ENCODE assay signal across 9 mouse cellular contexts in the genomic region with DNA sequence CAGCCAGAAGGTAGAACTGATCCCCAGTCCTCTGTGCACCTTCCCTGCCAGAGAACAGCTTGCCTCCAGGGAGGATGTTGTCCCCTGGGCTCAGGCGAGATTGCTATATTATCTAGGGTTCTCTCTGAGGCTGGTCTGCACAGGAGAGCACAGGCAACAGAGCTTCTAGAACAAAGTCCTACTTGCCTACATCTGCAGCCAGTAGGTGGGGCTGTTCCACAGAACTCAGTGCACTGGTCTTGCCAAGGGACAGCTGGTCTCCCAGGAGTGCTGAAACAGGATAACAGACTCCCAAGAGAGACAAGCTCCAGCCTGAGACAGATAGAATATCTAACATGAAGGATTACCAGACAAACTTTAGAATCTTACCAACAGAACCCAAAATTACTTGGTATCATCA.
DNase-seq lines count a peak whose midpoint lies in the region; ATAC-seq and TF ChIP-seq lines count a peak whose summit lies in the region.
"Had no signal": no experiment of that assay in that cellular context is flagged by ENCODE, and none has a peak within 500 bp of the region (broad histone marks: within the 10 kb centered on the region; RNA-seq: fewer than 3 reads in every experiment).

No protein-coding gene starts in this region.

- peak; percentile 38 for TF ChIP-seq CTCF in lung, embryonic 14.5 days (IDR thresholded peaks at IDR 0.05; ENCODE audit: low read depth)

- no peak overlapping the region for H3K9ac ChIP-seq in lung, embryonic 14.5 days

- ATAC-seq in frontal cortex, adult (ENCODE audit: low TSS enrichment): 0 out of 2 replicates have a peak, but pooled peaks have one; percentile 41
- ATAC-seq in lung, embryonic 14.5 days (ENCODE audit: insufficient read depth): no peak

- H3K36me3 ChIP-seq in lung, embryonic 14.5 days (ENCODE audit: insufficient read depth): no peaks in the 10 kb centered on the region

- WGBS in lung, embryonic 14.5 days: 82% methylated on average over 1 of the region's 1 CpGs

- no peaks in the 10 kb centered on the region for H3K4me1 ChIP-seq in lung, embryonic 14.5 days (ENCODE audit: insufficient read depth)

- no peak overlapping the region for H3K27ac ChIP-seq in lung, embryonic 14.5 days (ENCODE audit: low read depth)

- no peak overlapping the region for H3K4me2 ChIP-seq in lung, embryonic 14.5 days

- H3K4me3 ChIP-seq in lung, embryonic 14.5 days (ENCODE audit: low read depth, low read length): no peak overlapping the region

- no peak for DNase-seq in frontal cortex, postnatal 14 days (ENCODE audit: low spot score in 2 of 2)
- DNase-seq in lung, embryonic 14.5 days: peak; percentile 41
- DNase-seq in lung, postnatal 25 days (ENCODE audit: low spot score): no peak
- peak; percentile 1 for DNase-seq in NIH3T3 (ENCODE audit: low read depth)
- peak; percentile 4 for DNase-seq in retina, postnatal 1 day
- no peak for DNase-seq in urinary bladder, adult 2 months (ENCODE audit: low spot score)
- DNase-seq: liver; right cerebral cortex, postnatal 14 days had no signal

- no peaks in the 10 kb centered on the region for H3K27me3 ChIP-seq in lung, embryonic 14.5 days (ENCODE audit: insufficient read depth, low read length)

- H3K9me3 ChIP-seq in lung, embryonic 14.5 days (ENCODE audit: low read depth, low read length): no peaks in the 10 kb centered on the region

Comparison
In these comparisons a context has a peak if more than half of its experiments do, and no peak if none do; other contexts are left out.
1. DNase-seq: peak in lung, embryonic 14.5 days (single experiment), NIH3T3 (single experiment) and retina, postnatal 1 day (single experiment); none in frontal cortex, postnatal 14 days (0 of 2), lung, postnatal 25 days (single experiment) and urinary bladder, adult 2 months (single experiment).